Mouse (Mus musculus) stomach, postnatal 0 days (tissue): ENCODE measurements around the gene Trak1.

Experiments
- CTCF ChIP-seq: IDR thresholded peaks from 2 replicates; pipeline ENCODE4 v1.5.1; 2016; ENCODE audit warnings: antibody characterized with exemption, low read depth, mild to moderate bottlenecking, moderate library complexity
- EP300 ChIP-seq: optimal IDR thresholded peaks from 2 replicates; pipeline ENCODE3; 2016; ENCODE audit warnings: antibody characterized with exemption

GRCm38 (mm10) chr9:121371346-121371891 lies 74.1 kb downstream of the Trak1 start:
- TF ChIP-seq EP300 (no peak), CTCF (no peak)
